Mouse (Mus musculus) forebrain, embryonic 14.5 days (tissue): ENCODE measurements around the gene T2. TPM values are rescaled to one million over a fixed set of nuclear protein-coding genes. Genes with fewer than 3 reads are reported as not detected.

ENCODE experiments used
- ATAC-seq: fragments of 200-750 bp; cut with Nextera tagmentation; 2 replicates; pipeline ENCODE4 v1.8.0; 2017; ENCODE audit warnings: mild to moderate bottlenecking, moderate library complexity
- DNase-seq: peaks from one replicate; pipeline ENCODE4 v3.0.0-alpha.2; 2015; ENCODE audit warnings: low spot score
- H3K27ac ChIP-seq: fragments of 300-500 bp; sonication (generic); 2 replicates; pipeline ENCODE4 v1.5.1; 2014; ENCODE audit warnings: low read depth, mild to moderate bottlenecking, control low read depth, low read length, moderate library complexity
- H3K27me3 ChIP-seq: fragments of 300-500 bp; sonication (generic); replicated peaks from 2 replicates; pipeline ENCODE4 v1.6.1; 2014; ENCODE audit warnings: low read length, control low read depth, mixed read lengths; ENCODE audit not compliant: control insufficient read depth, insufficient read depth
- H3K36me3 ChIP-seq: fragments of 300-500 bp; sonication (generic); 2 replicates; pipeline ENCODE4 v1.6.1; 2014; ENCODE audit warnings: low read length, control low read depth; ENCODE audit not compliant: control insufficient read depth, insufficient read depth
- H3K4me1 ChIP-seq: fragments of 300-500 bp; sonication (generic); 2 replicates; pipeline ENCODE4 v1.6.1; 2014; ENCODE audit warnings: antibody characterized with exemption, low read length, control low read depth; ENCODE audit not compliant: control insufficient read depth, insufficient read depth
- H3K4me2 ChIP-seq: fragments of 300-500 bp; sonication (generic); 2 replicates; pipeline ENCODE4 v1.6.1; 2014; ENCODE audit warnings: mild to moderate bottlenecking, control low read depth, low read length
- H3K4me3 ChIP-seq: fragments of 300-500 bp; sonication (generic); 2 replicates; pipeline ENCODE4 v1.5.1; 2014; ENCODE audit warnings: low read depth, low read length, control low read depth
- H3K9ac ChIP-seq: fragments of 300-500 bp; sonication (generic); 2 replicates; pipeline ENCODE4 v1.6.1; 2014; ENCODE audit warnings: mild to moderate bottlenecking, low read length, control low read depth, moderate library complexity
- H3K9me3 ChIP-seq: fragments of 300-500 bp; sonication (generic); replicated peaks from 2 replicates; pipeline ENCODE4 v1.6.1; 2016; ENCODE audit warnings: low read length, control low read depth, mixed read lengths; ENCODE audit not compliant: control insufficient read depth
- WGBS: fragments of 180-500 bp; shearing (Covaris S2); extraction: QIAGEN DNeasy Blood & Tissue Kit; methylation state at CpG from one replicate; pipeline ENCODE4 v1.1.7; 2014; 5-methylcytosine and 5-hydroxymethylcytosine counted together
- polyA plus RNA-seq: library from polyadenylated mRNA; unstranded; fragments of >200 nt; fragmentation: Nextera tagmentation; extraction: Ambion mirVana; gene quantifications from 2 replicates; pipeline ENCODE4 v1.2.1, GENCODE M21; 2014

T2 gene
- polyA plus RNA-seq, 1 experiment from 2014 or later: 0.51 TPM

GRCm38 (mm10) chr17:8372286-8373046 lies 16.7 kb downstream of the T2 start:
- H3K4me1 ChIP-seq: peaks cover 38% of the 10 kb centered on the region
- ATAC-seq: peak; percentile 30
- DNase-seq: peak; percentile 92

GRCm38 (mm10) chr17:8377298-8377697 lies 21.5 kb downstream of the T2 start:
- no peaks in the 10 kb centered on the region for H3K36me3 ChIP-seq
- H3K9ac ChIP-seq: no peak overlapping the region
- H3K27me3 ChIP-seq: no peaks in the 10 kb centered on the region
- 65% methylated on average over 5 of the region's 5 CpGs for WGBS
- H3K9me3 ChIP-seq: no peaks in the 10 kb centered on the region
- H3K4me1 ChIP-seq: 0 out of 2 replicates have a peak, but pooled peaks cover 4% of the 10 kb centered on the region
- ATAC-seq (no peak), DNase-seq (no peak)
- no peak overlapping the region for H3K4me3 ChIP-seq
- no peak overlapping the region for H3K4me2 ChIP-seq
- H3K27ac ChIP-seq: no peak overlapping the region

More at GRCm38 (mm10) chr17:8372286-8373046, 16.7 kb downstream of the T2 start:
- H3K9ac ChIP-seq: peak overlapping the region; percentile 73
- H3K4me2 ChIP-seq: peak overlapping the region; percentile 72
- H3K9me3 ChIP-seq: no peaks in the 10 kb centered on the region
- peak overlapping the region; percentile 93 for H3K27ac ChIP-seq
- under 1% methylated on average over 18 of the region's 18 CpGs for WGBS
- H3K27me3 ChIP-seq: no peaks in the 10 kb centered on the region
- H3K36me3 ChIP-seq: no peaks in the 10 kb centered on the region
- H3K4me3 ChIP-seq: peak overlapping the region; percentile 32

GRCm38 (mm10) chr17:8385441-8385840 lies 29.6 kb downstream of the T2 start:
- no peak for DNase-seq
- Histone ChIP-seq H3K27me3 (peaks cover 23% of the 10 kb centered on the region), H3K4me1 (peaks cover 5% of the 10 kb centered on the region), H3K27ac (no peak overlapping the region), H3K9ac (no peak overlapping the region), H3K36me3 (no peaks in the 10 kb centered on the region), H3K4me3 (no peak overlapping the region), H3K4me2 (no peak overlapping the region), H3K9me3 (no peaks in the 10 kb centered on the region)
- no peak for ATAC-seq
- WGBS: 95% methylated on average over 2 of the region's 2 CpGs

GRCm38 (mm10) chr17:8388463-8388862 lies 32.7 kb downstream of the T2 start:
- Histone ChIP-seq H3K27ac (no peak overlapping the region), H3K4me1 (peaks cover 5% of the 10 kb centered on the region), H3K36me3 (no peaks in the 10 kb centered on the region), H3K4me3 (peak overlapping the region; percentile 26), H3K9me3 (no peaks in the 10 kb centered on the region), H3K4me2 (peak overlapping the region; percentile 51), H3K9ac (peak overlapping the region; percentile 54), H3K27me3 (peaks cover 25% of the 10 kb centered on the region)
- ATAC-seq: peak; percentile 58
- DNase-seq: peak; percentile 66
- WGBS: 2% methylated on average over 13 of the region's 13 CpGs

- ATAC-seq: peak; percentile 29; the same call in 1 of the 2 replicates
- Histone ChIP-seq H3K4me1 (peaks cover 5% of the 10 kb centered on the region), H3K4me3 (peak overlapping the region; percentile 26), H3K27me3 (peaks cover 25% of the 10 kb centered on the region), H3K9ac (peak overlapping the region; percentile 54), H3K36me3 (no peaks in the 10 kb centered on the region), H3K27ac (no peak overlapping the region), H3K9me3 (no peaks in the 10 kb centered on the region), H3K4me2 (peak overlapping the region; percentile 51)
- DNase-seq: peak; percentile 22
- under 1% methylated on average over 28 of the region's 28 CpGs for WGBS
Measured at GRCm38 (mm10) chr17:8388990-8389789, 33.4 kb downstream of the T2 start.

GRCm38 (mm10) chr17:8389790-8390095 lies 34.0 kb downstream of the T2 start:
- Histone ChIP-seq H3K4me3 (peak overlapping the region; percentile 26), H3K36me3 (no peaks in the 10 kb centered on the region), H3K27me3 (peaks cover 25% of the 10 kb centered on the region), H3K27ac (no peak overlapping the region), H3K4me2 (peak overlapping the region; percentile 51), H3K9me3 (no peaks in the 10 kb centered on the region), H3K4me1 (peaks cover 5% of the 10 kb centered on the region), H3K9ac (no peak overlapping the region; the same call in 1 of the 2 replicates)
- 4% methylated on average over 10 of the region's 10 CpGs for WGBS
- peak; percentile 26; the same call in 1 of the 2 replicates for ATAC-seq
- DNase-seq: no peak

- H3K4me1 ChIP-seq: peaks cover 5% of the 10 kb centered on the region
- no peaks in the 10 kb centered on the region for H3K36me3 ChIP-seq
- H3K9ac ChIP-seq: no peak overlapping the region
- 50% methylated on average over 4 of the region's 4 CpGs for WGBS
- no peak overlapping the region for H3K27ac ChIP-seq
- H3K9me3 ChIP-seq: no peaks in the 10 kb centered on the region
- ATAC-seq: no peak
- no peak overlapping the region for H3K4me2 ChIP-seq
- no peak for DNase-seq
- peaks cover 25% of the 10 kb centered on the region for H3K27me3 ChIP-seq
- no peak overlapping the region for H3K4me3 ChIP-seq
Measured at GRCm38 (mm10) chr17:8390487-8390886, 34.7 kb downstream of the T2 start.

- no peak for DNase-seq
- Histone ChIP-seq H3K27ac (no peak overlapping the region), H3K27me3 (no peaks in the 10 kb centered on the region), H3K4me3 (no peak overlapping the region), H3K9me3 (no peaks in the 10 kb centered on the region), H3K9ac (no peak overlapping the region), H3K4me1 (no peaks in the 10 kb centered on the region), H3K4me2 (no peak overlapping the region), H3K36me3 (no peaks in the 10 kb centered on the region)
- WGBS: 64% methylated on average over 4 of the region's 4 CpGs
- ATAC-seq: no peak
Measured at GRCm38 (mm10) chr17:8396371-8396770, 40.6 kb downstream of the T2 start.

GRCm38 (mm10) chr17:8397946-8398345 lies 42.2 kb downstream of the T2 start:
- 72% methylated on average over 2 of the region's 2 CpGs for WGBS

More at GRCm38 (mm10) chr17:8397946-8398345, 42.2 kb downstream of the T2 start:
- DNase-seq (no peak), ATAC-seq (no peak)
- Histone ChIP-seq H3K9me3 (no peaks in the 10 kb centered on the region), H3K36me3 (no peaks in the 10 kb centered on the region), H3K27me3 (no peaks in the 10 kb centered on the region), H3K4me1 (no peaks in the 10 kb centered on the region), H3K27ac (no peak overlapping the region), H3K9ac (no peak overlapping the region), H3K4me2 (no peak overlapping the region), H3K4me3 (no peak overlapping the region)
